Mouse (Mus musculus) kidney, adult 2 months (tissue): ENCODE measurements around the gene Kmt5b.

Experiments
- CTCF ChIP-seq: fragments of 200-500 bp; conservative IDR thresholded peaks from 2 replicates; pipeline ENCODE4 v1.5.1; 2011; ENCODE audit warnings: low read depth, mild to moderate bottlenecking, control low read depth, low read length, moderate library complexity, mixed read lengths; ENCODE audit not compliant: insufficient read depth, insufficient read length
- POLR2A ChIP-seq: fragments of 200-500 bp; IDR thresholded peaks from one replicate; pipeline ENCODE4 v1.6.1; 2011; ENCODE audit warnings: low read depth, low read length, control low read depth

DNA sequence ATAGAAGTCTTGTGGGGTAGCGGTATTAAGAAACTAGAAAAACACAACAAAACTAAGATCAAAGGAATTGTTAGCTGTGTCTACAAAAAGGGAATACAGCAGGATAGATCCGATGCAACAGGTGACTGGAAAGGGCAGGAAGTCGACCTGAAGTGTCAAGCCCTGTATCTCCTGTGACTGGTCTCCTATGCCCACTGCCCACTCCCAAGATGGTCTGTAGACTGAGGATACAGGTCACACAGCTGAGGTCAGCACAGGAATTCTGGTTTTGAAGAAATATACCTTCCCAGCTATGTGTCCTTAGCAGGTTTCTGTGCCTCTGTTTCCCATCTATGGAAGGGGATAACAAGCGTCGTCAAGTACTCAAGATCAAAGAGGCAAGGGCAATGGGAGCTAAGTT, 843 bp upstream of the Kmt5b start:
- TF ChIP-seq CTCF (no peak), POLR2A (no peak)
